Mouse (Mus musculus) embryonic facial prominence, embryonic 14.5 days (tissue): ENCODE results near the gene Hoxb9. TPM values are rescaled to one million over a fixed set of nuclear protein-coding genes. Genes with fewer than 3 reads are reported as not detected.

ENCODE experiments used
- ATAC-seq: fragments of 200-750 bp; cut with Nextera tagmentation; 2 replicates; pipeline ENCODE4 v1.8.0; 2017; ENCODE audit warnings: low read depth, moderate number of reproducible peaks, moderate TSS enrichment
- DNase-seq: peaks from one replicate; pipeline ENCODE4 v3.0.0-alpha.2; 2015; ENCODE audit warnings: low spot score
- H3K27ac ChIP-seq: fragments of 300-500 bp; sonication (generic); replicated peaks from 2 replicates; pipeline ENCODE4 v1.5.1; 2014; ENCODE audit warnings: low read depth, mild to moderate bottlenecking, low read length, moderate library complexity
- H3K27me3 ChIP-seq: fragments of 300-500 bp; sonication (generic); replicated peaks from 2 replicates; pipeline ENCODE4 v1.6.1; 2014; ENCODE audit warnings: low read length; ENCODE audit not compliant: control insufficient read depth, insufficient read depth
- H3K36me3 ChIP-seq: fragments of 300-500 bp; sonication (generic); 2 replicates; pipeline ENCODE4 v1.6.1; 2014; ENCODE audit warnings: low read length, mixed read lengths; ENCODE audit not compliant: control insufficient read depth, insufficient read depth
- H3K4me1 ChIP-seq: fragments of 300-500 bp; sonication (generic); 2 replicates; pipeline ENCODE4 v1.6.1; 2014; ENCODE audit warnings: antibody characterized with exemption, low read length; ENCODE audit not compliant: control insufficient read depth, insufficient read depth
- H3K4me2 ChIP-seq: fragments of 300-500 bp; sonication (generic); 2 replicates; pipeline ENCODE4 v1.6.1; 2014; ENCODE audit warnings: low read depth, mild to moderate bottlenecking, low read length, moderate library complexity, mixed read lengths
- H3K4me3 ChIP-seq: fragments of 300-500 bp; sonication (generic); 2 replicates; pipeline ENCODE4 v1.5.1; 2014; ENCODE audit warnings: low read depth, mild to moderate bottlenecking, low read length
- H3K9ac ChIP-seq: fragments of 300-500 bp; sonication (generic); 2 replicates; pipeline ENCODE4 v1.6.1; 2014; ENCODE audit warnings: low read depth, mild to moderate bottlenecking, low read length, moderate library complexity, mixed read lengths
- H3K9me3 ChIP-seq: fragments of 300-500 bp; sonication (generic); 2 replicates; pipeline ENCODE4 v1.6.1; 2016; ENCODE audit warnings: low read length; ENCODE audit not compliant: control insufficient read depth
- WGBS: fragments of 180-500 bp; shearing (Covaris S2); extraction: QIAGEN DNeasy Blood & Tissue Kit; methylation state at CpG from one replicate; pipeline ENCODE4 v1.1.7; 2014; 5-methylcytosine and 5-hydroxymethylcytosine counted together
- polyA plus RNA-seq: library from polyadenylated mRNA; unstranded; fragments of >200 nt; fragmentation: Nextera tagmentation; extraction: Ambion mirVana; gene quantifications from 2 replicates; pipeline ENCODE4 v1.2.1, GENCODE M21; 2014

The Hoxb9 gene
- polyA plus RNA-seq, 1 experiment from 2014 or later = 0.10 TPM

- Histone ChIP-seq H3K4me3 (peak within 1 kb of the TSS; percentile 2; the same call in 1 of the 2 replicates), H3K9ac (0 out of 2 replicates have a peak within 1 kb of the TSS, but pooled peaks have one; percentile 19), H3K9me3 (no peaks in the 10 kb centered on the region), H3K36me3 (no peaks in the 10 kb centered on the region), H3K27me3 (peaks cover 99% of the 10 kb centered on the region), H3K27ac (no peak within 1 kb of the TSS; the same call in 1 of the 2 replicates), H3K4me1 (no peaks in the 10 kb centered on the region), H3K4me2 (no peak within 1 kb of the TSS)
- ATAC-seq (no peak), DNase-seq (no peak)
- 3% methylated on average over 22 of the region's 22 CpGs for WGBS
Measured at GRCm38 (mm10) chr11:96291681-96292564, 20.7 kb downstream of the Hoxb9 start, which contains the start of gene Hoxb6. TSS of gene Hoxb6 (plus strand) at chr11:96292476.

- Histone ChIP-seq H3K27ac (no peak overlapping the region), H3K27me3 (peaks cover 99% of the 10 kb centered on the region), H3K4me1 (no peaks in the 10 kb centered on the region), H3K36me3 (no peaks in the 10 kb centered on the region), H3K4me2 (no peak overlapping the region), H3K4me3 (no peak overlapping the region; the same call in 1 of the 2 replicates), H3K9ac (0 out of 2 replicates have a peak overlapping the region, but pooled peaks have one; percentile 19), H3K9me3 (no peaks in the 10 kb centered on the region)
- ATAC-seq = no peak
- DNase-seq = no peak
- 2% methylated on average over 12 of the region's 12 CpGs for WGBS
Measured at GRCm38 (mm10) chr11:96292565-96293301, 21.5 kb downstream of the Hoxb9 start.

- H3K27me3 ChIP-seq = peaks cover 99% of the 10 kb centered on the region
- no peaks in the 10 kb centered on the region for H3K9me3 ChIP-seq
- no peak for DNase-seq
- H3K9ac ChIP-seq = 0 out of 2 replicates have a peak overlapping the region, but pooled peaks have one; percentile 19
- H3K27ac ChIP-seq = no peak overlapping the region
- peak overlapping the region; percentile 2; the same call in 1 of the 2 replicates for H3K4me3 ChIP-seq
- ATAC-seq = no peak
- WGBS = under 1% methylated on average over 20 of the region's 22 CpGs
- H3K36me3 ChIP-seq = no peaks in the 10 kb centered on the region
- H3K4me1 ChIP-seq = no peaks in the 10 kb centered on the region
- no peak overlapping the region for H3K4me2 ChIP-seq
Measured at GRCm38 (mm10) chr11:96293302-96293921, 22.2 kb downstream of the Hoxb9 start.

DNA sequence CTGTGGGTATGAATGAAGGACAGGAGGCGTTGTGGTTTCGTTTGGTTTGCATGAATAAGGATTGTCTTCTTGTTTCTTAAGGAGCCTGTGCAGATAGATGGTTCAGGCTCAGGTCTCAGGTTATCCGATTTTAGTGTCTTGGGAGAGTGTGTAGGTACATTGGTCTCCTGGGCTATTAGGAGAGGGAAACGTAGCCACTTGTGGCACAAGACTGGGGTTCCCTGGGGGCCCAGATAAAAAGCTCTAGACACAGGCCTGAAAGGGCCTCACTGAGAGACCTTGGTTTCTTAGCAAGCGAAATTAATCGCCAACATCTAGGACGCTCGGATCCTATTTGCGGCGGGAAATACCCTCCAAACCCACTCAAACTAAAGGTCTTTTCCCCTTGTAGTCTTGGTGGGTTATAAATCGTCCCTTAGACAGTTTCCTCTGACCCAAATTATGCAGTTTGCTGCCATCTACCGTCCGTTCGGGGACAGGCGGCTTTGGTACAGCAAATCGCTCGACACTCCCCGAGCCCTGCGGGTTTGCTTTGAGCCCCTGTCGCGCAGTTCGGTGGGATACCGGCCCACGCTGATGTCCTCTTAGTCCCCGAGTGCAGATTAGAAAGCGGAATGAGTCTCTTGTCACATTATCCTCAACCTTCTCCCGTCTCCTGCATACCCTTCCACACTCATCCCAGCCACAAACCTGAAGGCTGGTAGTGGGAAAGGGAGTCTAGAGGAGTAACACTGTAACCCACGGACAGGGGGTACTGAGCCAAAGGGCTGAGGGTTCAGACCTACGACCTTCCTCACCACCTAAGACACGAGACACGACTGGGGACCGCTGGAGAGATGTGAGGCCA, 23.2 kb downstream of the Hoxb9 start:
- under 1% methylated on average over 32 of the region's 32 CpGs for WGBS
- H3K9me3 ChIP-seq = no peaks in the 10 kb centered on the region
- no peak overlapping the region for H3K27ac ChIP-seq
- no peak overlapping the region for H3K9ac ChIP-seq
- no peak overlapping the region for H3K4me2 ChIP-seq
- ATAC-seq (no peak), DNase-seq (peak; percentile 72)
- H3K4me1 ChIP-seq = no peaks in the 10 kb centered on the region
- no peaks in the 10 kb centered on the region for H3K36me3 ChIP-seq
- H3K27me3 ChIP-seq = peaks cover 99% of the 10 kb centered on the region
- H3K4me3 ChIP-seq = peak overlapping the region; percentile 10; the same call in 1 of the 2 replicates

DNA sequence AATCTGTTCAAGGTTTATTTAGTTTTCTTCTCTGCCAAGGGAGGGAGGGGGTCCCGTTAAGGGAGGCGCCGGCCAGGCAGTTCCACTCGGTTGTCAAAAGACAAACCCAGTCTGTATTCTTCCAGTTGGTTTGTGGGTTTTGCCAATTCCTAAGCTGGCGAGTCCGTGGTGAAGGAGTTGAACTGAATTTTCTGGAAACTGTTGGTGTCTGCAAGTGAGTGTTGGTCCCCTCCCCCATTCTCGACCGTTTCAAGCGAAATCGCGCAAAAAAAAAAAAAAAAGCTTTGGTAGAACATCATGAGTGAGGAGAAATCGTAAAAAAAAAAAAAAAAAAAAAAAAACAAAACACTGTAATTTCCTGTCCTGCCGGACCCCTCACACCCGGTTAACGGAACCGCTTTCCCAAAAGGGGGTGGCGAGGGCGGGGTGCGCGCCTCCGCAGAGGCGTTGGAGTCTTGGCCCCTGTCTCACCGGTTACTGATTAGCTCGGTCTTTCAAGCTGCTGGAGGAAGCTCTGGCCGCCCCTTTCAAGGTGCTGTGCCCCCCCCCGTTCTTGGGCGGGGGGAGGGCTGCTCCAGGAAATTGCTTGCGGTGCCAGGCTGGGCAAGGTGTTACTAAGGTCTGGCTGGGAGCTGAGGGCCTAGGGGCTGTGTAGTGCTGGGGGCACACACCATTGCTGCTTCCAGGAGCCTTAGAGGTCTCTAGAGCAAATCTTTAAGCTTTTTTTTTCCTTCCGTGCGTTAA, 24.0 kb downstream of the Hoxb9 start:
- Histone ChIP-seq H3K27ac (no peak overlapping the region), H3K4me1 (no peaks in the 10 kb centered on the region), H3K4me2 (no peak overlapping the region), H3K9ac (no peak overlapping the region), H3K27me3 (peaks cover 99% of the 10 kb centered on the region), H3K9me3 (no peaks in the 10 kb centered on the region), H3K36me3 (no peaks in the 10 kb centered on the region), H3K4me3 (peak overlapping the region; percentile 10; the same call in 1 of the 2 replicates)
- WGBS = 0% methylated on average over 29 of the region's 30 CpGs
- ATAC-seq (no peak), DNase-seq (no peak)

- H3K27me3 ChIP-seq = peaks cover 100% of the 10 kb centered on the region
- DNase-seq (no peak), ATAC-seq (no peak)
- H3K27ac ChIP-seq = no peak overlapping the region
- no peaks in the 10 kb centered on the region for H3K9me3 ChIP-seq
- no peaks in the 10 kb centered on the region for H3K4me1 ChIP-seq
- H3K36me3 ChIP-seq = no peaks in the 10 kb centered on the region
- no peak overlapping the region for H3K4me3 ChIP-seq
- H3K4me2 ChIP-seq = no peak overlapping the region
- 7% methylated on average over 2 of the region's 2 CpGs for WGBS
- H3K9ac ChIP-seq = no peak overlapping the region
Measured at GRCm38 (mm10) chr11:96296997-96297396, 25.7 kb downstream of the Hoxb9 start.

DNA sequence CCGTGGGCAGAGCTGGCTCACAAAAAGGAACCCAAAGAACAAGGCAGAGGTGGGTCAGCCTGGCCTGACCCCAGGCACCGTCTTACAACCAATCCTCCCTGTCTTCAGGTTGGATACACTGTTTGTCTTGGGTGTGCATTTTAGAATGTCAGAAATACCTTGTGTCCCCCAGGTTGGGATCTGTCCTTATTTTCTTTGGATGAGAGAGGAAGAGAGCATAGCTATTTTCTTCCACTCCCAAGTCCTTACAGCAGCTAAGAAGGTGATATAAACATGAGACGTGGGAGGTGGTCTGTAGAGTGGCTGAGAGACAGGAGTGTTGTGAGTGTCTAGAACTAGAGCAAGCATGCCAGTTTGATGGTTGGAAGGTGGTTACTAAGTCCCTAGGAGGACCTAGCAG, 26.2 kb downstream of the Hoxb9 start:
- H3K27ac ChIP-seq = no peak overlapping the region
- H3K4me1 ChIP-seq = no peaks in the 10 kb centered on the region
- no peak overlapping the region for H3K4me3 ChIP-seq
- no peak overlapping the region for H3K9ac ChIP-seq
- no peak for DNase-seq
- H3K9me3 ChIP-seq = no peaks in the 10 kb centered on the region
- H3K27me3 ChIP-seq = peaks cover 100% of the 10 kb centered on the region
- ATAC-seq = no peak
- H3K36me3 ChIP-seq = no peaks in the 10 kb centered on the region
- no peak overlapping the region for H3K4me2 ChIP-seq
- WGBS = 3% methylated on average over 3 of the region's 3 CpGs
